Mouse (Mus musculus) liver, embryonic 11.5 days (tissue): ENCODE data around the gene Tmcc3. TPM values are rescaled to one million over a fixed set of nuclear protein-coding genes. Genes with fewer than 3 reads are reported as not detected.

Experiments
- ATAC-seq: fragments of 200-750 bp; cut with Nextera tagmentation; replicated peaks from 2 replicates; pipeline ENCODE4 v1.8.0; 2017; ENCODE audit warnings: moderate number of reproducible peaks, mild to moderate bottlenecking, moderate TSS enrichment, moderate library complexity; ENCODE audit not compliant: low FRiP score
- DNase-seq: peaks from one replicate; pipeline ENCODE4 v3.0.0-alpha.2; 2017; ENCODE audit warnings: low spot score
- H3K27ac ChIP-seq: fragments of 300-500 bp; sonication (generic); 2 replicates; pipeline ENCODE4 v1.5.1; 2014; ENCODE audit warnings: mild to moderate bottlenecking, low read depth, low read length, control low read depth
- H3K27me3 ChIP-seq: fragments of 300-500 bp; sonication (generic); replicated peaks from 2 replicates; pipeline ENCODE4 v1.6.1; 2014; ENCODE audit warnings: low read length, mixed read lengths; ENCODE audit not compliant: control insufficient read depth, insufficient read depth
- H3K36me3 ChIP-seq: fragments of 300-500 bp; sonication (generic); 2 replicates; pipeline ENCODE4 v1.6.1; 2014; ENCODE audit warnings: mild to moderate bottlenecking, low read length, moderate library complexity, mixed read lengths; ENCODE audit not compliant: control insufficient read depth, insufficient read depth
- H3K4me1 ChIP-seq: fragments of 300-500 bp; sonication (generic); replicated peaks from 2 replicates; pipeline ENCODE4 v1.6.1; 2014; ENCODE audit warnings: low read length, mixed read lengths; ENCODE audit not compliant: control insufficient read depth, insufficient read depth
- H3K4me2 ChIP-seq: fragments of 300-500 bp; sonication (generic); 2 replicates; pipeline ENCODE4 v1.6.1; 2014; ENCODE audit warnings: mild to moderate bottlenecking, control low read depth, moderate library complexity
- H3K4me3 ChIP-seq: fragments of 300-500 bp; sonication (generic); 2 replicates; pipeline ENCODE4 v1.5.1; 2014; ENCODE audit warnings: low read depth, low read length, control low read depth
- H3K9ac ChIP-seq: fragments of 300-500 bp; sonication (generic); 2 replicates; pipeline ENCODE4 v1.6.1; 2014; ENCODE audit warnings: low read depth, low read length, control low read depth
- H3K9me3 ChIP-seq: fragments of 300-500 bp; sonication (generic); 2 replicates; pipeline ENCODE4 v1.6.1; 2016; ENCODE audit warnings: low read length, inconsistent platforms, mixed read lengths; ENCODE audit not compliant: control insufficient read depth
- WGBS: fragments of 180-500 bp; shearing (Covaris S2); extraction: QIAGEN DNeasy Blood & Tissue Kit; methylation state at CpG from one replicate; pipeline ENCODE4 v1.1.7; 2014; 5-methylcytosine and 5-hydroxymethylcytosine counted together
- polyA plus RNA-seq: library from polyadenylated mRNA; unstranded; fragments of >200 nt; fragmentation: Nextera tagmentation; extraction: Ambion mirVana; gene quantifications from 2 replicates; pipeline ENCODE4 v1.2.1, GENCODE M21; 2014

Gene Tmcc3
- polyA plus RNA-seq, 1 experiment from 2014 or later, result 5.6 TPM

- no peak overlapping the region for H3K27ac ChIP-seq
- ATAC-seq, result no peak
- H3K9ac ChIP-seq, result no peak overlapping the region
- no peaks in the 10 kb centered on the region for H3K36me3 ChIP-seq
- H3K4me2 ChIP-seq, result no peak overlapping the region
- WGBS, result 77% methylated on average over 4 of the region's 4 CpGs
- no peaks in the 10 kb centered on the region for H3K9me3 ChIP-seq
- H3K27me3 ChIP-seq, result no peaks in the 10 kb centered on the region
- no peak overlapping the region for H3K4me3 ChIP-seq
- no peak for DNase-seq
- peaks cover 26% of the 10 kb centered on the region for H3K4me1 ChIP-seq
Measured at GRCm38 (mm10) chr10:94549511-94550232, 237.9 kb downstream of the Tmcc3 start.

GRCm38 (mm10) chr10:94550649-94551048 lies 238.9 kb downstream of the Tmcc3 start:
- Histone ChIP-seq H3K9ac (no peak overlapping the region), H3K4me1 (peaks cover 17% of the 10 kb centered on the region), H3K4me3 (no peak overlapping the region), H3K27me3 (no peaks in the 10 kb centered on the region), H3K27ac (no peak overlapping the region; the same call in 1 of the 2 replicates), H3K4me2 (no peak overlapping the region), H3K9me3 (no peaks in the 10 kb centered on the region), H3K36me3 (no peaks in the 10 kb centered on the region)
- DNase-seq (no peak), ATAC-seq (no peak)
- WGBS, result 61% methylated on average over 9 of the region's 9 CpGs

- Histone ChIP-seq H3K9ac (no peak overlapping the region), H3K4me3 (no peak overlapping the region), H3K4me1 (peaks cover 13% of the 10 kb centered on the region), H3K27me3 (no peaks in the 10 kb centered on the region), H3K9me3 (no peaks in the 10 kb centered on the region), H3K27ac (no peak overlapping the region), H3K4me2 (no peak overlapping the region), H3K36me3 (no peaks in the 10 kb centered on the region)
- no peak for DNase-seq
- 50% methylated on average over 2 of the region's 2 CpGs for WGBS
- no peak for ATAC-seq
Measured at GRCm38 (mm10) chr10:94551065-94551464, 239.3 kb downstream of the Tmcc3 start.

- ATAC-seq (no peak), DNase-seq (no peak)
- no peaks in the 10 kb centered on the region for H3K27me3 ChIP-seq
- H3K36me3 ChIP-seq, result no peaks in the 10 kb centered on the region
- H3K27ac ChIP-seq, result no peak overlapping the region
- H3K4me1 ChIP-seq, result peaks cover 12% of the 10 kb centered on the region
- no peak overlapping the region for H3K4me3 ChIP-seq
- no peak overlapping the region for H3K9ac ChIP-seq
- H3K4me2 ChIP-seq, result no peak overlapping the region
- H3K9me3 ChIP-seq, result no peaks in the 10 kb centered on the region
- 84% methylated on average over 6 of the region's 6 CpGs for WGBS
Measured at GRCm38 (mm10) chr10:94551511-94551910, 239.8 kb downstream of the Tmcc3 start.

- no peak overlapping the region for H3K4me2 ChIP-seq
- H3K9me3 ChIP-seq, result no peaks in the 10 kb centered on the region
- ATAC-seq, result no peak
- H3K27ac ChIP-seq, result no peak overlapping the region
- DNase-seq, result no peak
- H3K27me3 ChIP-seq, result no peaks in the 10 kb centered on the region
- H3K4me1 ChIP-seq, result peaks cover 12% of the 10 kb centered on the region
- 65% methylated on average over 7 of the region's 7 CpGs for WGBS
- no peaks in the 10 kb centered on the region for H3K36me3 ChIP-seq
- H3K4me3 ChIP-seq, result no peak overlapping the region
- H3K9ac ChIP-seq, result no peak overlapping the region
Measured at GRCm38 (mm10) chr10:94551924-94552523, 240.3 kb downstream of the Tmcc3 start.

GRCm38 (mm10) chr10:94555394-94555793 lies 243.6 kb downstream of the Tmcc3 start:
- Histone ChIP-seq H3K4me1 (peaks cover 5% of the 10 kb centered on the region), H3K4me2 (no peak overlapping the region), H3K9ac (no peak overlapping the region), H3K27ac (no peak overlapping the region), H3K4me3 (no peak overlapping the region), H3K9me3 (no peaks in the 10 kb centered on the region), H3K27me3 (no peaks in the 10 kb centered on the region), H3K36me3 (no peaks in the 10 kb centered on the region)
- ATAC-seq (no peak), DNase-seq (no peak)
- WGBS, result 81% methylated on average over 2 of the region's 2 CpGs

GRCm38 (mm10) chr10:94557428-94558149 lies 245.8 kb downstream of the Tmcc3 start:
- ATAC-seq (no peak; the same call in 1 of the 2 replicates), DNase-seq (no peak)
- Histone ChIP-seq H3K9me3 (no peaks in the 10 kb centered on the region), H3K27me3 (no peaks in the 10 kb centered on the region), H3K9ac (no peak overlapping the region), H3K27ac (no peak overlapping the region), H3K4me1 (peaks cover 11% of the 10 kb centered on the region), H3K4me2 (no peak overlapping the region), H3K4me3 (no peak overlapping the region), H3K36me3 (no peaks in the 10 kb centered on the region)
- WGBS, result 60% methylated on average over 6 of the region's 6 CpGs

- Histone ChIP-seq H3K27ac (no peak overlapping the region), H3K4me2 (no peak overlapping the region), H3K4me1 (peaks cover 11% of the 10 kb centered on the region), H3K9ac (no peak overlapping the region), H3K27me3 (no peaks in the 10 kb centered on the region), H3K36me3 (no peaks in the 10 kb centered on the region), H3K9me3 (no peaks in the 10 kb centered on the region), H3K4me3 (no peak overlapping the region)
- ATAC-seq, result no peak
- 79% methylated on average over 7 of the region's 7 CpGs for WGBS
- no peak for DNase-seq
Measured at GRCm38 (mm10) chr10:94558826-94559225, 247.1 kb downstream of the Tmcc3 start.
